Mouse (Mus musculus): ENCODE data around the gene Tmem108. TPM values are rescaled to one million over a fixed set of nuclear protein-coding genes. Genes with fewer than 3 reads are reported as not detected.

Gene Tmem108
- polyA plus RNA-seq, 1 experiment from 2014 or later, result 12.0 TPM

- WGBS, result 94% methylated on average over 1 of the region's 1 CpGs
- Histone ChIP-seq H3K4me2 (no peak overlapping the region), H3K27me3 (ENCODE audit: control insufficient read depth, insufficient read depth, low read length) (no peaks in the 10 kb centered on the region), H3K27ac (ENCODE audit: low read depth, low read length) (no peak overlapping the region), H3K4me1 (ENCODE audit: control insufficient read depth, insufficient read depth, low read length) (no peaks in the 10 kb centered on the region), H3K36me3 (ENCODE audit: control insufficient read depth, insufficient read depth, low read length) (no peaks in the 10 kb centered on the region), H3K9me3 (ENCODE audit: control insufficient read depth, low read length) (no peaks in the 10 kb centered on the region), H3K9ac (ENCODE audit: low read length) (no peak overlapping the region), H3K4me3 (ENCODE audit: low read depth, low read length) (no peak overlapping the region)
- DNase-seq (ENCODE audit: low spot score, missing footprints) (no peak), ATAC-seq (ENCODE audit: low FRiP score) (no peak)
These were observed 302.3 kb downstream of the Tmem108 start for GRCm38 (mm10) chr9:103459307-103459706.

- Histone ChIP-seq H3K4me2 (no peak overlapping the region), H3K4me1 (ENCODE audit: control insufficient read depth, insufficient read depth, low read length) (no peaks in the 10 kb centered on the region), H3K4me3 (ENCODE audit: low read depth, low read length) (no peak overlapping the region), H3K36me3 (ENCODE audit: control insufficient read depth, insufficient read depth, low read length) (no peaks in the 10 kb centered on the region), H3K9me3 (ENCODE audit: control insufficient read depth, low read length) (peaks cover 4% of the 10 kb centered on the region; the same call in 1 of the 2 replicates), H3K27me3 (ENCODE audit: control insufficient read depth, insufficient read depth, low read length) (no peaks in the 10 kb centered on the region), H3K27ac (ENCODE audit: low read depth, low read length) (no peak overlapping the region), H3K9ac (ENCODE audit: low read length) (no peak overlapping the region)
- 90% methylated on average over 6 of the region's 6 CpGs for WGBS
- no peak for DNase-seq (ENCODE audit: low spot score, missing footprints)
- ATAC-seq (ENCODE audit: low FRiP score), result no peak
These were observed 312.0 kb downstream of the Tmem108 start for GRCm38 (mm10) chr9:103449651-103450050.

GRCm38 (mm10) chr9:103449092-103449491 lies 312.5 kb downstream of the Tmem108 start:
- Histone ChIP-seq H3K9ac (ENCODE audit: low read length) (no peak overlapping the region), H3K4me2 (no peak overlapping the region), H3K36me3 (ENCODE audit: control insufficient read depth, insufficient read depth, low read length) (no peaks in the 10 kb centered on the region), H3K4me1 (ENCODE audit: control insufficient read depth, insufficient read depth, low read length) (0 out of 2 replicates have a peak, but pooled peaks cover 1% of the 10 kb centered on the region), H3K27me3 (ENCODE audit: control insufficient read depth, insufficient read depth, low read length) (no peaks in the 10 kb centered on the region), H3K27ac (ENCODE audit: low read depth, low read length) (no peak overlapping the region), H3K9me3 (ENCODE audit: control insufficient read depth, low read length) (peaks cover 6% of the 10 kb centered on the region; the same call in 1 of the 2 replicates), H3K4me3 (ENCODE audit: low read depth, low read length) (no peak overlapping the region)
- 81% methylated on average over 7 of the region's 7 CpGs for WGBS
- no peak for ATAC-seq (ENCODE audit: low FRiP score)
- no peak for DNase-seq (ENCODE audit: low spot score, missing footprints)

GRCm38 (mm10) chr9:103444656-103445055 lies 317.0 kb downstream of the Tmem108 start:
- H3K4me1 ChIP-seq (ENCODE audit: control insufficient read depth, insufficient read depth, low read length), result peaks cover 13% of the 10 kb centered on the region
- H3K9me3 ChIP-seq (ENCODE audit: control insufficient read depth, low read length), result peaks cover 6% of the 10 kb centered on the region; the same call in 1 of the 2 replicates
- H3K4me3 ChIP-seq (ENCODE audit: low read depth, low read length), result no peak overlapping the region
- no peaks in the 10 kb centered on the region for H3K36me3 ChIP-seq (ENCODE audit: control insufficient read depth, insufficient read depth, low read length)
- WGBS, result 87% methylated on average over 5 of the region's 5 CpGs
- no peak overlapping the region for H3K9ac ChIP-seq (ENCODE audit: low read length)
- H3K4me2 ChIP-seq, result no peak overlapping the region
- no peaks in the 10 kb centered on the region for H3K27me3 ChIP-seq (ENCODE audit: control insufficient read depth, insufficient read depth, low read length)
- ATAC-seq (ENCODE audit: low FRiP score), result no peak
- H3K27ac ChIP-seq (ENCODE audit: low read depth, low read length), result peak overlapping the region; percentile 63; the same call in 1 of the 2 replicates
- no peak for DNase-seq (ENCODE audit: low spot score, missing footprints)

GRCm38 (mm10) chr9:103443824-103444185 lies 317.8 kb downstream of the Tmem108 start:
- no peak for ATAC-seq (ENCODE audit: low FRiP score)

GRCm38 (mm10) chr9:103443121-103443823 lies 318.4 kb downstream of the Tmem108 start:
- peak overlapping the region; percentile 19; the same call in 1 of the 2 replicates for H3K4me2 ChIP-seq
- DNase-seq (ENCODE audit: low spot score, missing footprints) (peak; percentile 89), ATAC-seq (ENCODE audit: low FRiP score) (peak; percentile 70)
- no peaks in the 10 kb centered on the region for H3K27me3 ChIP-seq (ENCODE audit: control insufficient read depth, insufficient read depth, low read length)
- no peak overlapping the region for H3K4me3 ChIP-seq (ENCODE audit: low read depth, low read length)
- peaks cover 13% of the 10 kb centered on the region for H3K4me1 ChIP-seq (ENCODE audit: control insufficient read depth, insufficient read depth, low read length)
- H3K27ac ChIP-seq (ENCODE audit: low read depth, low read length), result peak overlapping the region; percentile 63
- no peak overlapping the region for H3K9ac ChIP-seq (ENCODE audit: low read length)
- no peaks in the 10 kb centered on the region for H3K36me3 ChIP-seq (ENCODE audit: control insufficient read depth, insufficient read depth, low read length)
- peaks cover 6% of the 10 kb centered on the region; the same call in 1 of the 2 replicates for H3K9me3 ChIP-seq (ENCODE audit: control insufficient read depth, low read length)
- 31% methylated on average over 13 of the region's 13 CpGs for WGBS

More at GRCm38 (mm10) chr9:103443824-103444185, 317.8 kb downstream of the Tmem108 start:
- Histone ChIP-seq H3K27ac (ENCODE audit: low read depth, low read length) (peak overlapping the region; percentile 63), H3K4me3 (ENCODE audit: low read depth, low read length) (no peak overlapping the region), H3K4me2 (peak overlapping the region; percentile 19; the same call in 1 of the 2 replicates), H3K9ac (ENCODE audit: low read length) (no peak overlapping the region), H3K4me1 (ENCODE audit: control insufficient read depth, insufficient read depth, low read length) (peaks cover 13% of the 10 kb centered on the region), H3K9me3 (ENCODE audit: control insufficient read depth, low read length) (peaks cover 6% of the 10 kb centered on the region; the same call in 1 of the 2 replicates), H3K36me3 (ENCODE audit: control insufficient read depth, insufficient read depth, low read length) (no peaks in the 10 kb centered on the region), H3K27me3 (ENCODE audit: control insufficient read depth, insufficient read depth, low read length) (no peaks in the 10 kb centered on the region)
- 40% methylated on average over 7 of the region's 7 CpGs for WGBS
- no peak for DNase-seq (ENCODE audit: low spot score, missing footprints)

- Histone ChIP-seq H3K9ac (ENCODE audit: low read length) (no peak overlapping the region), H3K27ac (ENCODE audit: low read depth, low read length) (no peak overlapping the region), H3K36me3 (ENCODE audit: control insufficient read depth, insufficient read depth, low read length) (no peaks in the 10 kb centered on the region), H3K4me1 (ENCODE audit: control insufficient read depth, insufficient read depth, low read length) (peaks cover 13% of the 10 kb centered on the region), H3K4me2 (no peak overlapping the region), H3K9me3 (ENCODE audit: control insufficient read depth, low read length) (peaks cover 6% of the 10 kb centered on the region; the same call in 1 of the 2 replicates), H3K27me3 (ENCODE audit: control insufficient read depth, insufficient read depth, low read length) (no peaks in the 10 kb centered on the region), H3K4me3 (ENCODE audit: low read depth, low read length) (no peak overlapping the region)
- DNase-seq (ENCODE audit: low spot score, missing footprints) (no peak), ATAC-seq (ENCODE audit: low FRiP score) (no peak)
- WGBS, result 56% methylated on average over 3 of the region's 3 CpGs
These were observed 321.0 kb downstream of the Tmem108 start for GRCm38 (mm10) chr9:103440597-103440996.

- ATAC-seq (ENCODE audit: low FRiP score) (no peak), DNase-seq (ENCODE audit: low spot score, missing footprints) (no peak)
- Histone ChIP-seq H3K4me2 (no peak overlapping the region), H3K27me3 (ENCODE audit: control insufficient read depth, insufficient read depth, low read length) (no peaks in the 10 kb centered on the region), H3K9ac (ENCODE audit: low read length) (no peak overlapping the region), H3K4me1 (ENCODE audit: control insufficient read depth, insufficient read depth, low read length) (no peaks in the 10 kb centered on the region), H3K9me3 (ENCODE audit: control insufficient read depth, low read length) (no peaks in the 10 kb centered on the region), H3K27ac (ENCODE audit: low read depth, low read length) (no peak overlapping the region), H3K4me3 (ENCODE audit: low read depth, low read length) (no peak overlapping the region), H3K36me3 (ENCODE audit: control insufficient read depth, insufficient read depth, low read length) (no peaks in the 10 kb centered on the region)
- 88% methylated on average over 5 of the region's 5 CpGs for WGBS
These were observed 324.5 kb downstream of the Tmem108 start for GRCm38 (mm10) chr9:103437104-103437503.

GRCm38 (mm10) chr9:103434116-103434515 lies 327.5 kb downstream of the Tmem108 start:
- H3K4me1 ChIP-seq (ENCODE audit: control insufficient read depth, insufficient read depth, low read length), result no peaks in the 10 kb centered on the region
- no peak overlapping the region for H3K4me3 ChIP-seq (ENCODE audit: low read depth, low read length)
- no peak overlapping the region for H3K27ac ChIP-seq (ENCODE audit: low read depth, low read length)
- no peak overlapping the region for H3K9ac ChIP-seq (ENCODE audit: low read length)
- H3K36me3 ChIP-seq (ENCODE audit: control insufficient read depth, insufficient read depth, low read length), result no peaks in the 10 kb centered on the region
- no peak for DNase-seq (ENCODE audit: low spot score, missing footprints)
- H3K9me3 ChIP-seq (ENCODE audit: control insufficient read depth, low read length), result no peaks in the 10 kb centered on the region
- H3K27me3 ChIP-seq (ENCODE audit: control insufficient read depth, insufficient read depth, low read length), result no peaks in the 10 kb centered on the region
- no peak for ATAC-seq (ENCODE audit: low FRiP score)
- 58% methylated on average over 4 of the region's 4 CpGs for WGBS
- no peak overlapping the region for H3K4me2 ChIP-seq
